Mouse (Mus musculus): ENCODE measurements around the gene Thnsl2.

DNA sequence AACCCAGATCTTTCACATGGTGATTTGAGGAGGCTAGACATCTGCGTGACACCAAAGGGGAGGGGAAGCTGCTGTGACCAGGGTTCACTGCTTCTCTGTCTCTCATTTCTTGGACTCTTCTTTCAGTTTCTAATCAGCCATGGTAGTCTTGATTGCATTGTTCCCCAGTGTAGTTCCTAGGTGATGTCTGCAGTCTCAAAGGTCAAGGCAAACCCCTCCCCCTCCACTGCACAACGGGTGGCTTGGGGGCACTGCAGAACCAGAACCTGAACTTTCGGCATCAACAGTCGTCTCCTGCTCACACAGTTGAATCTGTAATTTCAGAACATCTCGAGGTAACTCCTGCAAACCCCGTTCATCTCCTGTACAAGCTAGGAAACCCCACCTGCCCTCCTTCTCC lies 4.1 kb upstream of the Thnsl2 start:
- TF ChIP-seq CTCF (IDR thresholded peaks at IDR 0.05; ENCODE audit: control insufficient read depth, insufficient read depth, low read length) (no peak), POLR2A (IDR thresholded peaks at IDR 0.05; ENCODE audit: borderline replicate concordance, control insufficient read depth, low read depth, low read length) (no peak)
